Mouse (Mus musculus) left cerebral cortex, adult 2 months (tissue): ENCODE results near the gene Omt2a. TPM values are rescaled to one million over a fixed set of nuclear protein-coding genes. Genes with fewer than 3 reads are reported as not detected.
"Not testable (repeated sequence)": the region's sequence is repeated elsewhere in the genome, so short reads cannot be mapped to it uniquely, and the experiment has no call there.

Experiments used
- DNase-seq, 2 experiments: peaks; one replicate each; pipeline ENCODE4 v3.0.0; 2021 to 2022; ENCODE audit warnings: low spot score in 2 of 2, mixed read lengths in 1 of 2; ENCODE audit errors: extremely low spot score in 1 of 2
- H3K27ac ChIP-seq: fragments of 200-600 bp; 2 replicates; pipeline ENCODE4 v1.8.1; 2022
- H3K4me3 ChIP-seq: fragments of 200-600 bp; 2 replicates; pipeline ENCODE4 v1.8.1; 2022
- intact Hi-C: fragments of 180-260 bp; cut with DNase I; formaldehyde crosslinking; loops from one replicate; pipeline ENCODE4 v1.15.1; 2025
- total RNA-seq, 2 experiments: library from RNA; stranded (reverse); gene quantifications; 2 replicates each; pipeline ENCODE4 v1.2.3; 2021

Omt2a gene
- total RNA-seq, 2 experiments from 2014 or later = not detected

DNA sequence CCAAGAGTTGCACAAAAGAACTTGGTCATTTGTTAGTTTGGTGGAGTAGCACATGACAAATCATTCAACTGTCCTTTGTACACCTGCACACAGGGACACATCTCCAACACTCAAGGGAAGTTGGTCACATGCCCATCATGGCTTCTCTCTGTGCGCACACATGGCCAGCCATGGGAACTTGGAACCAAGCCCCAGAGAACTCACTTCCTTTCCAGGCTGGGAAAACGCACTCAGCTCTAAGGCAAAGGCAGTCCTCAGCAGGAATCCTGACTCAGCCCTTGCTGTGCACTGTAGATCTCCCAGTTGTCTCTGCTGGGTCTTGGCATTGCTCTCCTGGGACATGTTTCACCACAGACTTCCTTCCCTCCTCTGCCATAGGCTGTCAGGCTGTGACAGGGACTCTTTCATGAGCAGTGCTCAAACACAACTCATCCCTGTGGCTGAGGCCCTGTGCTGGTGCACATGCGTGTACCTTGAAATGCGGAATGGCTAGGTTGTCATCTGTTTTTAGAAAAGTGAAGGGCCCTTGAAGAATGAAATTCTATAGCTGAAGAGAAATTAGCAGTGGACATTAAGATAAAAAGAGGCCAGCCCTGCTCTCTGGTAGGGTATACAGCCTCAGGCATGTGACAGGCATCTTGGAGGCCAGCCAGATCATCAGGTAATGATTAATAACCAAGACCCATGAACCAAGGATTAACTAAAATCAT lies 32.4 kb downstream of the Omt2a start:
- intact Hi-C loops, H3K27ac ChIP-seq, H3K4me3 ChIP-seq, DNase-seq: not testable (repeated sequence)

GRCm38 (mm10) chr9:78270945-78271344 lies 43.7 kb downstream of the Omt2a start:
- DNase-seq, intact Hi-C loops: not testable (repeated sequence)

More at GRCm38 (mm10) chr9:78270945-78271344, 43.7 kb downstream of the Omt2a start:
- not testable (repeated sequence) for H3K4me3 ChIP-seq, H3K27ac ChIP-seq

Other genes with a start within 250 kb of the Omt2a start
- 100 to 1,000 TPM; 106 to 115 TPM for gene Fbxo9, start 205.7 kb downstream of the Omt2a start, total RNA-seq
- gene Ick, start 205.6 kb downstream of the Omt2a start, total RNA-seq = 10 to 100 TPM; 17.4 to 19.2 TPM
- gene Gsta4, start 132.0 kb downstream of the Omt2a start, total RNA-seq = 10 to 100 TPM; 38.2 to 39.6 TPM
- gene Gsta1, start 84.1 kb downstream of the Omt2a start, total RNA-seq = not detected
- gene Gm3776, start 57.7 kb downstream of the Omt2a start, total RNA-seq = not detected
- gene Gm10639, start 24.9 kb downstream of the Omt2a start, total RNA-seq = not detected
- gene Omt2b, start 12.8 kb upstream of the Omt2a start, total RNA-seq = not detected
- not detected for gene Gsta2, start 41.0 kb upstream of the Omt2a start, total RNA-seq
- not detected for gene Dppa5a, start 53.4 kb upstream of the Omt2a start, total RNA-seq
- gene Ooep, start 63.9 kb upstream of the Omt2a start, total RNA-seq = not detected
- under 1 TPM in 1 of 2 experiments, not detected in 1; 0.16 TPM for gene Ddx43, start 81.0 kb upstream of the Omt2a start, total RNA-seq
- gene Cgas, start 128.4 kb upstream of the Omt2a start, total RNA-seq = under 1 TPM; 0.35 to 0.52 TPM
- 10 to 100 TPM; 24.6 to 27.3 TPM for gene Mto1, start 133.4 kb upstream of the Omt2a start, total RNA-seq
- under 1 TPM; 0.63 to 0.65 TPM for gene Gm17324, start 134.0 kb upstream of the Omt2a start, total RNA-seq
- 1,000 to 10,000 TPM; 2,077 to 2,174 TPM for gene Eef1a1, start 174.4 kb upstream of the Omt2a start, total RNA-seq